Mouse (Mus musculus) cerebellum, adult (tissue): ENCODE data around the gene Fam19a4.
"Not testable (repeated sequence)": the region's sequence is repeated elsewhere in the genome, so short reads cannot be mapped to it uniquely, and the experiment has no call there.

Experiments
- ATAC-seq: cut with Nextera tagmentation; 2 replicates; pipeline ENCODE4 v1.9.2; 2017; ENCODE audit warnings: mild to moderate bottlenecking, moderate library complexity, mixed read lengths; ENCODE audit not compliant: insufficient number of reproducible peaks, low FRiP score, low TSS enrichment

Gene Fam19a4

DNA sequence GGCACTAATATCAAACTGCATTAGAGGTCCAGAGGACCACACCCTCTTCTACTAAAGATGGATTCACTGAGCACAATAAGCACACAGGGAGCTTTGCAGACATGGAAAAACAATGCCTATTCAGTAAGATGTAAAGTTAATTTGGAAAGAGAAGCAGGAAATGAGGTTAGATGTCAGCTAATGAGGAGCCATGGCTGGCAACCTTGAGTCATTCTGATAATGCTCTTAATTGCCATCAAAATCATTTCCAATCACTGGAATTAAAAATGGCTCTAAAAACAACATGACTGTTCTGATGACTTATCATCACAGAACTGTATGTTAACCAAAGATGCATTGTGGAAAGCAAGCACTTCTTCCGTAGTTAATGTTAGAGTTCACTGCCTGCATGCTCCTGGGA lies 68.5 kb downstream of the Fam19a4 start:
- no peak for ATAC-seq

DNA sequence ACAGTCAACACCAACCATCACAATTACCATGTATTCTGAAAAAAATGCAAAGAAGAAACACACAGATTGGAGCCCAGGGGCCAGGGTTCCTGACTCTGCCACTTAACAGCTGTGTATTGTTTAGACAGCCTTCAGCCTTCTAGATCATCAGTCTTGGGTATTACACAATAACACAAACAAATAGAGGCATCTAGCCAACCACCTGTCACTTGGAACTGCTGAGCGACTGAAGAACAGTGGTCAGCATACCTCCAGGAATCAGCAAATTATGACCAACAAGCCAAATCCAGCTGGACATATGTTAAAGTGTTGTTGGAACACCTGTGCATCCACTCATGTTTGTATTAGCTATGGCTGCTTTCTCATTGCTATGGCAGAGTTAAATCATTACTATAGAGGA lies 82.7 kb downstream of the Fam19a4 start:
- no peak for ATAC-seq

DNA sequence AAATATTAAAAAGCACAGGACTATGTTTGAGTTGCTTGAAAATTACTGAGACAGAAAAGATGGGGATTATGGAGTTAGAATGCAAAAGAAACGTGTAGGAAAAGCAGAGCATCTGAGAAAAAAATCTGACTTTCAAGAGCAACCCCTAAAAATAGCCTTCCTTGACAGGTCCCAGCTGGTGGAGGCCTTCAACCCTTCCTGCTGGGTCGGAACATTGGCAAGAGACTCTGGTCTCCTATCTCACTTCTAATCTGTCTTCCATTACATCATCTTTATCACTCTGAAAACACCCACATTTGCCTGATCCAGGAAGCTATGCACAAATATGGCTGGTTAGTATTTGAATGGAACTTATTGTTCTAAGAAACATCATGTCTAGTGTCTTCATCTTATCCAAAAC lies 115.4 kb downstream of the Fam19a4 start:
- ATAC-seq: no peak

DNA sequence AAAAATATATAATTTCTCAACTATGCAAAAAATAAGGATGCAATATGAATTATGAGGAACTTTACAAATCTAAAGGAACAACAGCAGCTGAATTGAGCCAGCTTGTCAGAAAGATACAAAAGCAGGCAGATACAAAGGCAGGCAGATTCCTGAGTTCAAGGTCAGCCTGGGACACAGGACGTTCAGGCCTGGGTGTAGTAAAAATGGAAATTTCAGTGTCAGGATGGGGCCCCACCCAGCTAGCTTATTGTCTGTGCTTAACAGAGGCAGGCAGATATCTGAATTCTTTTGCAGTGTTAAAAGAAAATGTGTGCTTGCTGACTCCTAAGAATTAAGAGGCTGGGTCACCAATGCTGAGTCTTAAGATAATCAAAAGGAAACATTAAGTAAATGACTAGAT lies 124.4 kb downstream of the Fam19a4 start:
- ATAC-seq: no peak

DNA sequence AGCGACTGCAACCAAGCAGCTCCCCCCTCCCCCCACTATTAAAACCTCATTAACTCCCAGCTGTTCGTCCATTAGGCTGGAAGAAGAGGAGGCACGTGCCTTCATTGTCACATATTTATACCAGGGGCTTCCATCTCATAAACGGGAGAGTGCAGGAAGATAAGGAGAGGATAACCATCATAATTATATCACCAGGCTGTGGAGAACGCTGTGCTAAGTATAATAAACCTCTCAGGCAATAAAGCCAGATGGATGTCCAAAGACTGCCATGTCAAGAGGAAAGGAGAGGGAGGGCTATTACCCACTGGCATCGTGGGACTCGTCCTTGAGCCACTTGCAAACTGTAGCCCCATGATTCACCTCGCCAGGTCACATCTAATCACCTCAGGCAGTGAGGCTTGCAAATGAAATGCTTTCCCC lies 151.1 kb downstream of the Fam19a4 start:
- no peak for ATAC-seq

DNA sequence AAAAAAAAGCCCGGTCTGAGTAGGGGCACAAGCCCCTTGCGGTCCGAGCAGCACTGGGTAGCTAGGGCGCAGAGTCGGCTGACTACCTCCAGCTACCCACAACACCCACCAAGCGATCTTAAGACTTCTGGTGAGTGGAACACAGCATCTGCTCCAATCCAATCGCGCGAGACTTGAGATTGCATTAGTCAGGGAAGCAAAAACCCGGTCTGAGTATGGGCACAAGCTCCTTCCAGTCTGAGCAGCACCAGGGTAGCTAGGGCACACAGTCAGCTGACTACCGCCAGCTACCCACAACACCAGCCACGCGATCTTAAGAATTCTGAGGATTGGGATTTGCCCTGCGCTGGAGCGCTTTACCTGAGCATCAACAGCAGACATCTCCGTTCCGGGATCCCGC lies 183.1 kb downstream of the Fam19a4 start:
- not testable (repeated sequence) for ATAC-seq

DNA sequence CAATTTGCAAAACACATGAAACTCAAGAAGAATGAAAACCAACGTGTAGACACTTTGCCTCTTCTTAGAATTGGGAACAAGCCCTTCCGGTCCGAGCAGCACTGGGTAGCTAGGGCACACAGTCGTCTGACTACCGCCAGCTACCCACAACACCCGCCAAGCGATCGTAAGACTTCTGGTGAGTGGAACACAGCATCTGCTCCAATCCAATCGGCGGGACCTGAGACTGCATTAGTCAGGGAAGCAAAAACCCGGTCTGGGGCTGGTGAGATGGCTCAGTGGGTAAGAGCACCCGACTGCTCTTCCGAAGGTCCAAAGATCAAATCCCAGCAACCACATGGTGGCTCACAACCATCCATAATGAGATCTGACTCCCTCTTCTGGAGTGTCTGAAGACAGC lies 183.6 kb downstream of the Fam19a4 start:
- ATAC-seq: not testable (repeated sequence)

DNA sequence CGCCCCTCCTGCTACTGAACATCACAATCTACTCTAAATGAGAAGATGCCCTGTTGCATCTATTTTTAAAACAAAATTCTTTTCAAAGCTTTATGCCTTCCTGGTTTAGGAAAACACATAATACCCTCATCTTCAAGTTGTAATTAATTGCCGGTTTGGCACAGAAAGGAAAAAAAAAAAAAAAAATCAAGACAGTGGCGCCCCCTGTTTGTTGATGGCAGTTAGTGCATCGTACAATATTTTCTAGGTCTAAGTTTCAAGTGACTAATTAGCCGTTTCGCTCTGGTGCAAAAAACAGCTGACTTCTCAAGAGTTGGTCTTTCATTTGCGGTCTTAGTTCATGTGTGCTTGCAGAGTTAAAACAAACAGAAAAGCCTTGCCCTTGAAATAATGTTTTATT lies 207.1 kb downstream of the Fam19a4 start:
- no peak for ATAC-seq

DNA sequence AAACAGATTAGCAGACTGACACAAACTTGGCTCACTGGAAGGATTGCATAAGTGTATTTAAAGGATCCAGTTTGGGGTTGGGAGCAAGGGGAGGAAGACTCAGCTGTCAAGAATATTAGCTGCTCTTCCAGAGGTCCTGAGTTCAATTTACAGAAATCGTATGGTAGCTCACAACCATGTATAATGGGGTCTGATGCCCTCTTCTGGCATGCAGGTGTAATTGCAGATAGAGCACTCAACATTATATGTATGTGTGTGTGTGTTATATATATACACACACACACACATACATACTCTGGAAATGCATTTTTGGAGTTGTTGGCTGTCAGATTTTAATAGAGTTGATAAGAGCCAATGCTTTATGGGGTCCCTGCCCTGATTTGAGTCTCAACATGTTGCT lies 216.3 kb downstream of the Fam19a4 start:
- no peak for ATAC-seq

DNA sequence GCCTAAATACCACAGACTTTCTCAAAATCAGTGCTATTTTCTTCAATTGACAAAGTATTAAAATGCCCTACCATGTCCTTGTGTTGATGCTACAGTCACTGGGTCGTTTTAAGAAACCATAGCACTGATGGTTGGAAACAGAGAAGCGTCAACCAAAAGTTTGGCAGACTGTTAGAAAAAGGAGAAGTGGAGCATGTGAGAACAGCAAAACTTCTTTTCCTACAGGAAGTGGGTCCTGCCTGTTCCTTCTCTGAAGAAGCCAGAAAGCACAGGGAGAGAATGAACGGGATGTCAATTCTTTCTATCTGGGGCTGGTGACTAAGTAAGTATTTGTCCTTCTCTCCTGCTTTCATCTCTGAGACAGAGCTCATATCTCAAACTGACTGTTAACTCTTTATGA lies 219.6 kb downstream of the Fam19a4 start:
- ATAC-seq: no peak

DNA sequence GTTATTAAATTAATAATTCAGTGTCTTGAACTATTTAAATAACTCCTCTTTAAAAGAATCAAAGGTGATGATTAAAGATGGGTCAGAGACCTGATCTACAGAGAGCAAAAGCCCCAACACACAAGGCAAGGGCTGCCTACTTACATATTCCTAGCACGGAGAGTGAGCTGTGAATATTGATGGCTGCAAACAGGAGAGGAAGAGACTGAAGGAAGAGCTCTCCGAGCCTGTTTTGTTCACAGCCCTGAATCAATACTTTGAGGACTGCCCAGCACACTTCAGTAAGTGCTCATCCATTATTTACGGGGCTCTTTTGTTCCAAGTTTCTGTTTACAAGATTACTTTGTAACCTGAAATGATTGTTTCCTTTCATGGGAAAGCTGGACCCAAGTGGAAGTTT lies 233.6 kb downstream of the Fam19a4 start:
- no peak for ATAC-seq

DNA sequence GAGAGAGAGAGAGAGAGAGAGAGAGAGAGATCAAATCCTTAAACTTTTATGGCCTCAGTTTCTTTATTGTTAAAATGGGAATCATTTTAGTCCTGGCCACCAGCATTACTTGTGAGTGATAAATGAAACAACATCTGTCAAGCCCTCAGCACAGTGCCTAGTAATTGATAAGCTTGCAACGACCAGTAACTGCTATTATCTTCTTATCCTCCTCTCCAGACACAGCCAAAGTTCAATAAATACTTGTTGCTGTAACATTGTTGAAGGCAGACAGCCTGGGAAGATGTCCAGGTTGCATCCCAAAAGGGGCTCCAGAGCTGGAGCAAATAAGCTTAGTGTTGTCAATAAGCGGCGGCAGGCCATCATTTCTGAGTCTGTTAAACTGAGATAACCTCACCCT lies 257.2 kb downstream of the Fam19a4 start:
- ATAC-seq: no peak

DNA sequence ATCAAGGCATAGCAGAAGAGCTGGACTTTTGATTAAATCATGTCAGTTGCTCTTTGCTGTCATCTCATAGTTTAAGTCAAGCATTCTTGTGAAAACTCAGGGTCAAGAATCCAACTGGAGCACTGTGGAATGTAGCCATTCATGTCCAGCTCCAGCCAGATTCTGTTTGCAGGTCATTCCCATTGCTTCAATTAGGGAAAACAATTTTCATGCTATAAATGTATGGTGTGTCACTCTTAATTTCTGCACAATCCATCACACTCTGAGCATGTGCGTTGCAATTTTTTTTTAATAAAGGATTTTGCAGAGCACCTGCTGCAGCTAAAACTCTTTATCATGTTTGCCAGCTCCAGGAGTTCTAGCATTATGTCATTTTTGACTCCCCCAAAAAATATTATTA lies 261.5 kb downstream of the Fam19a4 start:
- ATAC-seq: no peak

DNA sequence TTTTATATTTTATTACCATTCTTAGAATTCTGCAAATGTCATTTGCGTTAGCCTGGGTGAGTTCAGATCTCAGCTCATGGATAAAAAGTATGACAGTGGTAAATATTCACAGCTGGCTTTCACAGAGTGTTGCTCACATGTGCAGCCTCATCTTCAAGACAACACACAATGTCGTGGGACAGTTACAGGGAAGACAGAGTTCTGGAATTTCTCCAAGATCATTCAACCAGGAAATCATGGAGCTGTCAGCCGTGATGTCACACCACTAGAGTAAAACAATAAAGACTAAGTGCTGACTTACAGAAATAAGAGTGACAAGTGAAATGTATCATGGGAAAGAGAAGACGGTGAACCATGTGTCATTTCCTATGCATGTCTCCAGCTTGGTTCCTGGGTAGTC lies 262.8 kb downstream of the Fam19a4 start:
- ATAC-seq: no peak
